In the genomic region with DNA sequence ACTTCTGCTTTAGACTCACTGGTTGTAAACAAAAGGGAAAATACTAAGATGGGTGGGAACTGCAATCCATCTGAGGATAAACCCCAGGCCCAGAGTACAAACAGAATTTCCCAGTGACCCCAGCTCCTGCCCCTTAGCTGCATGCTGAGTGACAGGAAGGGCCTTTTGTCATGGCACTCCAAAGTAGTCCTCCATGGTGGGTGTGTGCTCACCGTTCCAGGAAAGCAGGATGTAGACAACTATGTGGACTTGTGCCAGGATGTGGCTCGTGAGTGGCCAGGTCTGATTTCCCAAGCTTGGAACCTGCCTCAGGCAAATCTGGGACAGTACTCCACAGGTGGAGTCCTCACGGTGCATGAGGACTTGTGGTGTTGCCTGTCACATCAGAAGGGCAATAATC, we compare ENCODE assay signal across 19 mouse cellular contexts.
"Had no signal": no experiment of that assay in that cellular context is flagged by ENCODE, and none has a peak within 500 bp of the region (broad histone marks: within the 10 kb centered on the region; RNA-seq: fewer than 3 reads in every experiment).

No protein-coding gene starts in this region.

- H3K9me3 ChIP-seq: liver, embryonic 13.5 days; liver, embryonic 15.5 days; lung, embryonic 15.5 days; megakaryocyte, embryonic 14.5 days; midbrain, embryonic 13.5 days; midbrain, embryonic 15.5 days; neural tube, embryonic 12.5 days; stomach, embryonic 15.5 days had no signal

- H3K9ac ChIP-seq: liver, embryonic 13.5 days; liver, embryonic 15.5 days; liver, postnatal 0 days; lung, embryonic 15.5 days; midbrain, embryonic 13.5 days; midbrain, embryonic 15.5 days; neural tube, embryonic 12.5 days; stomach, embryonic 15.5 days had no signal

- H3K36me3 ChIP-seq: liver, embryonic 13.5 days; liver, embryonic 15.5 days; lung, embryonic 15.5 days; midbrain, embryonic 13.5 days; midbrain, embryonic 15.5 days; neural tube, embryonic 12.5 days; stomach, embryonic 15.5 days had no signal

- H3K27ac ChIP-seq: liver, embryonic 13.5 days; liver, embryonic 15.5 days; lung, embryonic 15.5 days; macrophage; midbrain, embryonic 13.5 days; midbrain, embryonic 15.5 days; neural tube, embryonic 12.5 days; stomach, embryonic 15.5 days; stomach, postnatal 0 days had no signal

- H3K4me2 ChIP-seq: liver, embryonic 11.5 days; liver, embryonic 13.5 days; liver, embryonic 15.5 days; lung, embryonic 15.5 days; midbrain, embryonic 11.5 days; midbrain, embryonic 13.5 days; midbrain, embryonic 15.5 days; neural tube, embryonic 12.5 days; stomach, embryonic 15.5 days had no signal

- H3K4me1 ChIP-seq: liver, embryonic 13.5 days; liver, embryonic 15.5 days; lung, embryonic 15.5 days; megakaryocyte, embryonic 14.5 days; midbrain, embryonic 13.5 days; midbrain, embryonic 15.5 days; neural tube, embryonic 12.5 days; stomach, embryonic 15.5 days had no signal

- DNase-seq: liver, embryonic 13.5 days; liver, postnatal 0 days; right cerebral cortex, postnatal 25 days; right cerebral cortex, postnatal 4 days; spleen, adult 18-20 months; thymus, adult 2 months; thymus, postnatal 25 days; thymus, postnatal 4 days had no signal

- ATAC-seq: liver, postnatal 0 days; midbrain, embryonic 13.5 days; midbrain, embryonic 15.5 days had no signal

- H3K4me3 ChIP-seq: liver, embryonic 13.5 days; liver, embryonic 15.5 days; lung, embryonic 15.5 days; megakaryocyte, embryonic 14.5 days; midbrain, embryonic 13.5 days; midbrain, embryonic 15.5 days; neural tube, embryonic 12.5 days; stomach, embryonic 15.5 days had no signal

- H3K27me3 ChIP-seq: liver, embryonic 13.5 days; liver, embryonic 15.5 days; lung, embryonic 15.5 days; megakaryocyte, embryonic 14.5 days; midbrain, embryonic 13.5 days; midbrain, embryonic 15.5 days; neural tube, embryonic 12.5 days; stomach, embryonic 15.5 days had no signal
